Mouse (Mus musculus) neural tube, embryonic 10.5 days (tissue): ENCODE measurements around the gene Lmo7.

ENCODE experiments used
- DNase-seq: peaks from one replicate; pipeline ENCODE4 v3.0.0-alpha.2; 2017; ENCODE audit warnings: low spot score; ENCODE audit errors: extremely low spot score

Gene Lmo7

DNA sequence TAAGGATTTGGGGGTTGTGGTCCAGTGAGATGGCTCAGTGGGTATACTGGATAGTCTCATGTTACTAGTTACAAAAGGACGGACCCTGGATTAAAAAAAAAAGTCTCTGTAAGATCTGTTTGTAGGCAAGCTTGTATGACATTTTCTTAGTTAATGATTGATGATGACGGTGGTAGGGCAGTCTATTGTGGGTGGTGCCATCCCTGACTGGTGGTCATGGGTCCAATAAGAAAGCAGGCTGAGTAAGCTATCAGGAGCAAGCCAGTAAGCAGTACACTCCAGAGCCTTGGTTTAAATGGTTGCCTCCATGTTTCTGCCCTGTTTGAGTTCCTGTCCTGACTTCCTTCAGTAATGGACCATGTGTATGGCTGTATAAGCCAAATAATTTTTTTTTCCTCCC, 106.6 kb downstream of the Lmo7 start:
- no peak for DNase-seq

DNA sequence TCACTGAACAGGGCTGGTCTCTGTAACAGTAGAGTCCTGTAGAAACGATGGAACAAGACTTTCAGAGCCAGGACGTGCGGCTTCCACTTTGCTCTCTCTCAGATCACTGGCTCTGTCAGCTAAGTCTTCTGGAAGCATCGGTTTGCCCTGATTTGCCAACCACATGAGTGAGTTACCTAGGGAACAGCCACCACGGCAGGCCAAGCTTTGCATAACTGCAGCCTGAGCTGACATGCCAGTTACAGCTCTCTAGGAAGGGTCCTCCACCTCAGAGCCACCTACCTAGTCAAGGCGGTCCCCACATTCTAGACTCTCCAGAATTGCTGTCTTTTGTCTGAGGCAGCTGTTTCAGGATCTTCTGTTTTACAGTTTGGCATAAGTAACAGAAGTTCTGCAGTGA, 107.4 kb downstream of the Lmo7 start:
- DNase-seq: no peak

DNA sequence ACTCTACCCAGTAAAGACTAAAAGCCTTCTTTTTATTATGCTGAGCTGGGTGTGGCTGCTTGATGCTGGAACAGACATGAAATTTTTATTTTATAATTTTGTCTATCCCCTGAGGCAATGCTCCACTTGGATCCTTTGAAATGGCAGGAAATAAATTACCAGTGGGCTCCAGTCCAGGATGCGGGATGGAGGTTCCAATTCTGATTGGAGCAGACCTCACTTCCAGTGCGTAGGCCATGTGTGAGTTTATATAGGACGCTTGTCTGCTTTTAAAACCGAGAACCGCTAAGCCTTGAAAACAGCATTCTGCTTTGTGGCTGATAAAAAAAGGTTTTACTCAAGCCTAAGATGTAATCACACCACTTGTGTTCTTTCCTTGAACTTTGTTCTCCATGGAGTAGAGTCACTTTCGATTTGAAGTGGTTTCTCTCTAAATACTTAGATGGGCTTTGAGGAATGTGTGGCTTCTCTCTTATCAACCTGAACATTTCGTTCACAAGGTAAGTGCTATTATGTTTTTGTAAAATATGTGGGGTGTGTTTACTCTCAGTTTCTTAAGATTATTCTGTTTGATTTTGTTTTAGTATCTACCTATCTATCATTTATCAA, 108.6 kb downstream of the Lmo7 start:
- DNase-seq: no peak

DNA sequence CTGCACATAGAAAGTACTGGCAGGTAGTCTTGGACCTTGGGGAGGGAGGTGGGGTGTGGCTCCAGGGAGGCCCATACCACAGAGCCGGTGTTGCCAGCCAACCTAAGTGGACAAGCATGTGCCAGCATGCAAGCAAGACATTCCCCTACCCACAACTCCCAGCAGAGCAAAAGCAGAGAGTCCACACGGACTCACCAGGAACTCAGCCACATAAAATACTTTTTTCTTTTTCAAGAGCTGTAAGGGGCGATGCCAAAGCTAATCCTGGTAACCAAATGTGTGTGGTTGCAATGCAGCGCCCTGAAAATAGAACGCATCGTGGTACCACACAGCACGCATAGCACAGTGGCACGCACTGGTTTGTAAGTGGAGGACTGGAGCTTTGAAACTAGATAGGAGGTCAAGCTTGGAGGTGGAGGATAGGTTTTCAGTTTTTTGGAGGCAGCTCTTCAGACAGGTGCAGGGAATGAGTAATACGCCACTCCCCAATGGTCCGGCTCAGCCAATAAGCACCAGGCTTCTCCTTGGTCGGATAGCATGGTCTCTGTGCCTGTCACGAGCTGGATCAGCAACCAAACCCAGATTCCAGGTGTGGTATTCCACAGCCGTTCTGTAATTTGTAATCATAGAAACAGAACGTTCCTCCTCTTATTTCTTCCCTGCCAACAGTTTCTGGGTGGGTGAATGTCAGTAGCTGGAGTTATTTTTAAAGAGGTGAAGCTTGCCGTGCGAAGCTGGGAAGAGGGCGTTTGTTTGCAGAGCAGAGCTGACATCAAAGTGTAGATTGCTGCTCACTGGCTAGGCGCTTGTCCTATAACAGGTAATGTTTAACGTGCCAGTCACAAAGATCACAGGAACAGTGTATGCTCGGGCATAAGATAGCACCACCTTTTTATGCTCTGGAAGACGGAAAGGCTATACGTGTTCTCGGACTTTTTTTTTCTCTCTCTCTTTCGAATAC, 110.3 kb downstream of the Lmo7 start:
- no peak for DNase-seq

DNA sequence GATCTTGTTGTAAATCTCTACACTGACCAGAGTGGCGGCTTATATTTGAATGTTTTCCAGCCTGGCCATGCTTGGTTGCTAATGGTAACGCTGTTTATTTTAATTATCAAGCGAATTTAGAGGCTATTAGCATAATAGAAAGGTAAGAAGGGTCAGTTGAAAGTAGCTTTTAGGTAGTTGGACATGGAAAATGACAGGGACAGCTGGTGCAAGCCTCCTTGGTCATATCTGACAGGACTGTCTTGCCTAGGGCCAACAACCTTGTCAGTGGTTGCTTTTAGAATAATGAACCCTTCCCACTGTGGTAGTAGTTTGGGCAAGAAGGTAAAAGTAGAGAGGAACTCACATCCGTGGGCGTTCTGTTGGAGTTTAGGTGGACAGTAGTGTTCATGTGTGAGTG, 111.5 kb downstream of the Lmo7 start:
- DNase-seq: no peak

DNA sequence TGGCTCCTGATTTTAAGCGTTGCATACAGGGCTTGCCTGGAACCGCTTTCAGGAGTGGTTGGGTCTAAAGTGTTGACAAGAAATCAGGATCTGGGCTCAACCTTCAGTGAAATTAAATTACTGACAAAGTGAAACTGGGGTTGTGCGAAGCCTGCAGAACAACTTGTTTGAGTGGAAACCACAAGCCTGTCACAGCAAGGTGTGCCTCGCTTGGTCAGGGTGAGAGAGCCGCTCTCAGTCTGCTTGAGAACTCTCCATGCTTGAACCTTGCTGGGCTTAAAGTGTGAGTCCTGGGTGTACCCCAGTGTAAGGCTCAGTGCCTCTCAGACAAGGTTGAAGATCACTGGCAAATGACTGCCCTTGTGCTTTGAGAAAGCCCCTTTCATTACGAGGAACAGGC, 112.8 kb downstream of the Lmo7 start:
- no peak for DNase-seq

DNA sequence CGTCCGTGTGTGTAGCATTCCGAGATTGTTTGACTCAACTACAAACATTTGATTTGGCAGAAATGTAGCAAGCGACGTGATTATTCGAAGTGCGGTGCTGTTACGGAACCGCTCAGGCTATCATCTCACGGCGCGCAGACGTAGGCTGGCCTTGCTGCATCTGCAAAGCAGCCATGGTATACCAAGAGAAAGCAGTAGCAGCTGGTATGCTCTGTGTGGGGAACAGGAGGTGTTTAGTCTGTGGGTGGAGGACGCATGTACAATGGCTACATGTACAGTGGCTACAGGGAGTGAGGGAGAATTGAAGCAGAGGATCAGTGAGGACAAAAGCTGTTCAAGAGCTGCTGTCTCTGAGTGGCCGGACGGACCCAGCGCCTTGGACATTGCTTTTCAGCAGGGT, 113.7 kb downstream of the Lmo7 start:
- no peak for DNase-seq

DNA sequence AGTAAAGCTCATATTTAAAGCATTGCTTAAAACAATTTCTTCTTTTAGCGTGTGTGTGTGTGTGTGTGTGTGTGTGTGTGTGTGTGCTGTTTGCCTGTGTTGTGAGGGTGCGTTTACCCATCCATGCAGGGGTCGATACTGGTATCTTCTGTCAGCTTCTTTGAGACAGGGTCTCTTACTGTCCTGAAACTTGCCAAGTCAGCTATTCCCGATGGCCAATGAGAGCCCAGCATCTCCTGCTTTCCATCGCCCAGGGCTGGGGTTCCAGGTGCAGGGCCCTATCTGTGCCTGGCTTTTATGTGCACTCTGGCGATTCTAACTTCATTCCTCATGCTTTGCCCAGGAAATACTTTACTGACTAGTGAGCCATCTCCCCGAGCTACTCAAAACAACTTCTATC, 114.7 kb downstream of the Lmo7 start:
- DNase-seq: no peak

DNA sequence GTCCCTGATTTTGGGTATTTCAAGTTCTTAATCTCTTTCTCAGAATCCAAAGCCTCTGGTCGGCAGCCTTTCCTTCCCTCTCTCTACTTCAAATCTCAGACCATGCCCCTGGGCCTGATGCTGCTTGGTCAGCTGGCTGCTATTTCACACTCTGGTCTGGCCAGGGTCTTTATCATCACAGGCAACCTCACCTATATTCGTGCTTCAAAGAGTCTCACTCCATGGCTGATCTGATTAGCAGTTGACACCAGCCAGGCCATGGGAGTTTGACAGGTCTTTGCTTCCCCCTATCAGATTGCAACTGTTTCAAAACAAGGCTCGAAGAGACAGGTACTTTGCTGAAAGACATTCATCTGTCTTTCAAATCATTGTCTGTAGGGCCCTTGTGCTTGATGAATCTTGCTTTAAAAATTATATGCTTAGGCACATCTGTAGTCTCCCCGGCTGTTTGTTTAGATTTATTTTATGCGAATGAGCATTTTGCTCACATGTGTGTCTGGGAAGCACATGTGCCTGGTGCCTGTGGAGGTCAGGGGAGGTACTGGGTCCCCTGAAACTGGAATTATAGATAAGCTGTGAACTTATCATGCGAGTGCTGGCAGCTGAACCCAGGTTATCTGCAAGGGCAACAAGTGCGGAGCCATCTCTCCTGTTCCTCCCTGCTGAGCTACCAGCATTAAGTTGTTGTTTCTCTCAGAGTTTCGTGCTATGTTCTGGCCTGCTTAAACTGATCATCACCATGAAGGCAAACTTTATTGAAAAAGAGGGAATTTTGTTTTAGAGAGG, 116.5 kb downstream of the Lmo7 start:
- no peak for DNase-seq

DNA sequence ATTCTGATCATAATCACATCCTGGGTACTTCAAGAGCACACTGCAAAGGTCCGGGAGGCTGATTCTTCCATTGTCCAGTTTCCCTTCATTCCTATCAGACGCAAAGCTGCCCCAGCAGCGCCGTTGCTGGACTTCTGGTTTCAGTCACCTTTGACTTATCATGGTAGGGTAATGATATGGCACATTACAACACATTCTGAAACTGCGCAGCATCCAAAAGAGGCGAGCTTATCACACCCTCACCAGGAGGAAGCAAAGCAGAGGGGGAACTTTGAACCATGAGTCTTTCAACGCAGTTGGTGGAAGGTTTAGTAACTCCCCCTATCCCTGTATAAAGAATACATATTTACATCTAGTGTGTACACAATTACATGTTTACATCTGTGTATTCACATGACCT, 117.8 kb downstream of the Lmo7 start:
- no peak for DNase-seq

DNA sequence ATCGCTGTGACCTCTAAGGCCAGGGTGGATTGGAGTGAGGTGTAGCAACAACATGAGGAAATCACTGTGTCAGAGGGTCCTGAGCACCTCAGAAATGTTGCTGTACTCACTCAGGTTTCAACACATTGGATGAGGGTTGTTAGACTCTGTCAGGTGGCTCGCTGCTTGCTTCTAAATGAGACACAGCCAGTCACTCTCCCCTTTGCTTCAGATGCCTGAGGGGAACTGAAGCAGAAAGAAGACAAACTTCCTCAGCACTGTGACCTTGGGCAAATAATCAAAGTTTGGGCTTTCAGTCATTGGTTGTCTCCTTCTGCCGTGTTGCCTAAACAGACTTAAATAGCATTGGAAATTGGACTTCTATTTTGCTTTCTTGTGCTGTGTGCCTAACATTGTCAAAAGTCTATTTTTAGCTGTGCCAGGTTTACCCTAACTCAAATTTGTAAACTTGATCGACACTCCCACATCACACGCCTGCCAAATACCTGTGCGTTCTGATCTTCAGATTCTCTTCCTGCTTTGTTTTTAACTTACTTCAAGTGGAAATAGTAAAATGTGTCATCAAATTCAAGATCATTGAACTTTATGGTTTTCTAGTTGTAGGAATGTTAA, 122.9 kb downstream of the Lmo7 start:
- DNase-seq: no peak

DNA sequence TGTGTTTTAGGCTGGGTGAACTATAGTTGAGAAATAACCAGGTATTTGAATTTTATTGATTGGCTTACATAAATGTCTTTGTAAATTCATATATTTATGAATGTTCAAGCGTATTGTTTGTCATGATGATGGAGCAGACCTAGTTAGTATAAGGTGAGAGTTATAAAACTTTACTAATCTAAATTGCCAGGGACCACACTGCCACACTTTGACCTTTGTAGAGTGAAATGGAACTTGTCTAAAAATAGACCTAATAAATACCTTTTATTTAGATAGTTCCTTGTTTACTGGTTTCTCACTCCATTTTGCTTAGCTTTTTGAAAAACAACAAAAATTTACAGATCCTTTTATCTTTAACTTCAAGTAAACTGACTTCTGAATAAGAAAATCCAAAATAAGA, 123.5 kb downstream of the Lmo7 start:
- no peak for DNase-seq

DNA sequence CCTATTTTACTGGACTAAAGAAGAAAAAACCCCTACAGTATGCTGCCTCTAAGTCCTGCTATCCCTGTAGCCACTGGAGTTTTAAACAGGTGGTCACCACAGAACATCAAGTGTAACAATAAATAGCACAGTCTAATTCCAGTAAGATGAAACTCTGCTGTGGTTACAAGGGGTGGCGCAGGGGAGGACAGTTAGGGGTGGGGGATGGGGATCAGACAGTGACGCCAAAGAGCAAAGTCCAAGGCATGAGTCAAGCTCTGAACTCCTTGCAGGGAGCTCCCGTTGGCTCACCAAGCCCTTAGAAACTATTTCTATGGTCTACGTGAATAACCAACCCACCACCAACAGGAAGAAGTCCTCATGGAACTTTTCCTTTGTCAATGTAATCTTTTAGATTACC, 124.0 kb downstream of the Lmo7 start:
- no peak for DNase-seq

DNA sequence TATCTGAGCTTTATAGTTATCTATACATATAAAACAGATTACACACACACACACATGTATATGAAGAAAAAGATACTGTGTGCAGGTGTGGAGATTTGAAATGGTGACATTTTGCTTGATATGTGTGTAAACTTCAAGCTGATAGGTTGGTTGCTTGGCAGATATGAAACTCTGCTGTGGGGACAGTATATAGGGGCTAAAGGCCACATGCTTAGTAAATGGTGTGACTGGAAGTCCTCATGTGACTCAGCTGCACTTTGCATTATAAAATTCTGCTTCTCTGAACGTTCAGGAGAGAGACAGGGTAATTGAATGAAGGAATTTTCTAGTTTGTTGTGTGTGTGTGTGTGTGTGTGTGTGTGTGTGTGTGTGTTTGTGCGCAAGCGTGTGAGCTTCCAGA, 124.5 kb downstream of the Lmo7 start:
- no peak for DNase-seq

DNA sequence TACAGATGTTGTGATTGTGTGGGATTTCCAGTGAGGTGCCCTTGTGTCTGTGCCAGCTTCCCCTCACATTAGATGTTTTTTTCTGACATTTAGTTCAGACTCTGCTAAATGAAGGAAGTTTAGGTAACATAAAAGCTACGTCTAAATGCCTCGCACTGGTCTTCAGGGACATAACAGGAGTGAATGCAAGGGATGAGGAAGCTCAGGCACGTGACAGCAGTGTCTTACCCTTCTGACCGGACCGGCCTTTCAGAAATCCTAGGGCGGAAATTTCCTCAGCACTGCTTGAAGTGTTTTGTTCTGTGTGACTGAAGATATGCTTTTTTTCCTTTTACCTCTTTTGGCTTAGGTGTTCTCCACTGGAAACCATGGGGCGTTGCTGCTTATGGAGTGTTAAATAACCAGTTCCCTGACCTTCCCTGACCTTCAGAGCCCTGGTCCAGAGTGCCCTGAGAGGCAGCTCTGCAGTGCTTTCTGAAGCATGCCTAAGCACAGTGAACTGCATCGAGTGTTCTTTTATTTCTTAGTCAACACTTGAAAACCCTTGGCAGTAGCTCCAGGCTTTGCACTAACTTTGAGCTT, 129.6 kb downstream of the Lmo7 start:
- no peak for DNase-seq

DNA sequence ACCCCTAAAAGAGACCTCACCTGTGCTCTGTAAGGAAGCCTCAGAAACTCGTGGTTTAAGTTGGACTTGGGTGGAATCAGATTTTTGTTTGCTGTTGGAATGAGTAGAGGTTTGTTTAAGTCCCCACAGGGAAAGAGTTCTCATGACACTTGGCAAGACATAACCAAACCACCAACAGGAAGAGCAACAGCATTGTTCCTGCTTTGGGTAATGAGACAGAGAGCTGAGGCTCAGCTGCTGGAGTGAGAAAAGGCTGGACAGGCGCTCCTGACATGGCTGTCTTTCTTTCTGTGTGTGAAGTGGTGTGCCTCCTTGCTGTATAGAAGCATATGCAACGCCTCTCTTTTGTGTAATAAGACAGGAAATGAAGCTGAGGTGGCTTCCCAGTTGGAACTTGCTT, 132.3 kb downstream of the Lmo7 start:
- DNase-seq: no peak

DNA sequence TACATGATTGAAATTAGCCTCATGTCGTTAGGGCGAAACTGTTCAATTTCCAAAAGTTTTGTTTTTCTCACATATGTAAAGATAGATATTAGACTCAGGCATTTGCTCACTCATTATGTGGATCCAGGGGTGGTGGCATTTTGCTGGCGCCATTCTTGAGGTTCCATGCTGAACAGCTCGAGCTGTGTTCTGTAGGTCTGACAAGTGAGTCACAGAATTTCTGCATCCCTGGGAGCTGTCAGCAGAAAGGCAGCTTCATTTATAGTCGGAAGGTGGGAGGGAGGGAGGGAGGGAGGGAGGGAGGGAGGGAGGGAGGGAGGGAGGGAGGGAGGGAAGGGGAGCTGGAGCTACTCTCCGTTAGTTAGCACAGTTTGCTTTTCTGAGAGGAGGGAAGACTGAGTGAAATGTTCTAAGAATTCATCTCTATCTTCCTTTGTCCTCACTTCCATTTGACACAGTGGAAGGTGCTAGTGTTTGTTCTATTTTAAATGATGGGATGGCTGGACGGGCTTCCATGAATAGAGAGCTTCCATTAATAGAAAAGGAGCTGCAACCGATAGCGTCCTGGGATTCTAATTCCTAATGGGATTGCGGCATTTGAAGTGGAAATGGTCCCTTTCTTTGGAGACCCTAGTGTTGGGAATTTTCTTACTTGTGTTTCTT, 137.4 kb downstream of the Lmo7 start:
- DNase-seq: no peak

DNA sequence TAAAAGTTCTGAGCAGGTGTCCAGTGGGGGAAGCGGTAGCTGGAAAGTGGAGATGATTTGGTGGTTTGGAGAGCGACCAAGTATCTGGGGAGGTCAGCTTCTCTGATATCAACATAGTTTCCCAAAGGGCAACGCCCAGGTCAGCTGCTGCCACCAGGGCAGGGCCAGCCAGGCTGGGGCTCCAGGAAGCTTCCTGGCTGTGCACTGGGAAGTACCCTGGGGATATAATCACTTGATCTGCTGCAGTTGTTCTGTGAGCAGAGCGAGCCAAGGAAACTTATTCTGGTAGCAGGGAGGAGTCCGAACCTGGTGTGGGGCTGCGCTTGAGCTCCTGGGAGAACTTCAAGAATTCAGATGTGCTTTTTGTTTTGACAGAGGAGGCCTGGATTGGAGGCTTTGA, 139.4 kb downstream of the Lmo7 start:
- no peak for DNase-seq

DNA sequence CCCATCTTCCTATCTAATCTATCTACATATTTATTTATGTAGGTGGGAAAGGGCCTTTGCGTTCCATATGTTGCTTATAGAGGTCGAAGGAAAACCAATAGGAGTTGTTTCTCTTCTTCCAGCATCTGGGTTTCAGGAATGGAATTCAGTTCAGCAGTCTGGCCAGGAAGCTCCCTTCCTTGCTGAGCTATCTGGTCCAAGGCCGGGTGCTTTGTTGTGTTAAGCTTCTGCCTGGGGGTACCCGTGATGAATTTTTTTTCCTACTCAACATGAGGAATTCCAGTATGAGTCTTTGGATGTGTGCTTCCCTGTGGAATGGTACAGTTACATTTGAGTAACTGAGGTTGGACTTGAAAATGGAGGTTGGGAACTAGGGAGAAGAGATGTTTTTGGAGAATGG, 139.9 kb downstream of the Lmo7 start:
- no peak for DNase-seq

DNA sequence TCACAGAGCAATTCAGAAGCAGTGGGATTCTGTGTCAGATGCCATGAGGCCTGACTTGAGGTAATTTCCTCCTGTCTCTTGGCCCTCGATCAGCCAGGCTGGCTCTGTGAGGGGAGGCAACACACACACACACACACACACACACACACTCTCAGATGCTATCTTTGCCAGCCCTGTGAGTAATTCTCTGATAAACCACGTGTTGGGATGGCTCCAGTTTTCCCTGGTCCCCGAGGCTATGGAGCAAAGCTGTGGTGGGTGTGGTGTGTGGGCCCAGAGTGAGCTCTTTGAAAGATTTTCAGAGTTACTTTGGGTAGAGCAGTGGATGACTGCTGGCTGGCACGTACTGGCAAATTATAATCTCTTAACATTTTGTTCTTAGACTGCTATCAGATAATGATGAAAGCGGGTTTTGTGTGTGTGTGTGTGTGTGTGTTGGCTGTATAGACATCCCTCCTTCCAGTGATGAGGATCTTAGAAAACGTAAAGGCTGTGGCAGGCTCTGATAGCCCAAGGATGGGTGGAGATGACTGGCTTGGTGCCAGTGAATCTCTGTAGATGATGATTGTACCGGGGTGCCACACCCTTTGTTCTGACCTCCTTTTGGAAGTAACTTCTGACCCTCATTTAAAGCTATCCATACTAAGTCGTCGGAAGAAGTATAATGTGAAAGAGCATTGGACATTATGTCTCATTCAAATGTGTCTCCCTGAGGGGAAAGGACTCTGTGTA, 140.6 kb downstream of the Lmo7 start:
- no peak for DNase-seq
